Mouse (Mus musculus) spleen, embryonic (tissue): ENCODE results near the gene Dvl3.

Experiments
- CTCF ChIA-PET: fragments of 350-600 bp; sonication (Branson Sonifier 250); formaldehyde crosslinking; loops from one replicate; lab custom pipeline; 2022; lab: Charles Lee

The Dvl3 gene

GRCm38 (mm10) chr16:20496671-20497600 lies 19.8 kb upstream of the Dvl3 start:
- CTCF ChIA-PET, result interaction anchor here (0.6 to 1.3 kb wide), 2 partner anchors 266 to 269 kb away, joined by 3 read pairs; no protein-coding TSS in a partner anchor

DNA sequence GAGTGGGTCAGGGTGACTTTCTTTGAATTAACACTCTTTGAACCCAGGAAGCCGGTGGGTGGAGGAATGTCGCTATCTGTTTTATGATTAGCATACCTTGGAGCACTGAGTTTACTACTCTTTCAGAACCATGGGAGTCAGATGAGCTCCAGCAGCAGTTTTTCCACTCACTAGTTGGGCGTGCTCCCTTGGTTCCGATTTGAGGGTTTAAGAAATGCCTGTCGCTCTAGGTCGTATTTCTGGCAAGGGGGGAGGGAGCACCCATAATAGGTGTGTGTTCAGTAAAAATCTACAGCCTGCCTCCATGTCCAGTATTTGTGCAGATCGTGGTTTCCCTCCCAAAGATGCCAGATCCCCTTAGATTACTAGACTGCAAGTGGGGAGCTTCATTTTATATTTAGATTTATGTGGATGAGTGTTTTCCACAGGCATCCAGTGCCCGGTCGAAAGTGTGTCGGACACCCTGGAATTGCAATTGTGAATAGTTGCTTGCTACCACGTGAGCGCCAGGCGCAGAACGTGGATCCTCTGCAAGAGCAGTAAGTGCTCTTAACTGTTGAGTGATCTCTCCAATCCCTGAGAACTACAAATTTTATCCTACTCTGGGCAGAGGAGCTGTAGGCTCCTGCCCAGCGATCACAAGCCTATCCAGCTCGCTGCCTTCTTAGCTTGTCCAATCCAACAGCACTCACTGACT lies 18.7 kb upstream of the Dvl3 start:
- CTCF ChIA-PET, result interaction anchor here (0.6 to 1.3 kb wide), 2 partner anchors 19 to 267 kb away, joined by 3 read pairs; partner anchors contain the start of gene Dvl3

- CTCF ChIA-PET, result no interaction called here
Measured at GRCm38 (mm10) chr16:20498677-20499475, 17.9 kb upstream of the Dvl3 start, which contains the start of gene Eif2b5. Eif2b5 (plus strand) TSS chr16:20498817.

DNA sequence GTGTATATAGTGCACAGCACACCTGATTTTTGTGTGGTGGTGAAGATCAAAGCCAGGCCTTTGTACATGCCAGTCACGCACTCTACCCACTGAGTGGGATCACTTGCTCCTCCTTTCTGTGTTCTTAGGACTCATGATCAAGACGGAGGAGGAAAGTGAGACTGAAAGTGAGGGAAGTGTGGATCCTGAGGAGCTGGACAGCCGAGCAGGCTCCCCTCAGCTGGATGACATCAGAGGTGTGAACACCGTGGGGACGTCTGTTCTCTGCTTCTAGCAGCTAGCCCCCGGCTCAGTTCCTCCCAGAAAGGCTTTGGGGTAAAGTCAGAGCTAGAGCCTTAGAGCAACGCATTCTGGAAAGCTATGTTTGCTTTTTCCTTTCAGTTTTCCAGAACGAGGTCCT lies 10.8 kb upstream of the Dvl3 start:
- CTCF ChIA-PET, result interaction anchor here (0.6 to 0.7 kb wide), 2 partner anchors 106 to 154 kb away, joined by 3 to 4 read pairs; no protein-coding TSS in a partner anchor

DNA sequence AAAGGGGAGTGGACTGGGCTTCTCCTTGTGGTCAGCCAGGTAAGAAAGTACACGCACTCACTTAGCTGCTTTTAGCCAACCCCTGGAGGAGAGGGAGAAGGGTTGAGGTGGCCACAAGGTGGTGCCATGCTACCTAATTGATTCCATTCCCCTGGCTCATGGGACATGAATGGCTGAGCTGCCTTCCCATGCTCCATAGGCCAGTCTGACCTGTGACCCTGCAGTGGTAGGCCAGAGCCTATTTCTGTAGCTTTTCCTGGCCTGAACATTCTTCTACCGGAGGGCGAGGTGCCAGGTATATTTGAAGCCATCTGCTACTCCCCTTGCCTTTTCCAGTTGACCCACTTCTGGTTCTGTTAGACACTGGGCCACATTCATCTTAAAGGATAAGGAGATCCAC lies 7.4 kb upstream of the Dvl3 start:
- CTCF ChIA-PET, result no interaction called here

- CTCF ChIA-PET, result no interaction called here
Measured at GRCm38 (mm10) chr16:20511277-20511847, 5.4 kb upstream of the Dvl3 start.

GRCm38 (mm10) chr16:20516032-20516431 lies 750 bp upstream of the Dvl3 start:
- CTCF ChIA-PET, result no interaction called here

DNA sequence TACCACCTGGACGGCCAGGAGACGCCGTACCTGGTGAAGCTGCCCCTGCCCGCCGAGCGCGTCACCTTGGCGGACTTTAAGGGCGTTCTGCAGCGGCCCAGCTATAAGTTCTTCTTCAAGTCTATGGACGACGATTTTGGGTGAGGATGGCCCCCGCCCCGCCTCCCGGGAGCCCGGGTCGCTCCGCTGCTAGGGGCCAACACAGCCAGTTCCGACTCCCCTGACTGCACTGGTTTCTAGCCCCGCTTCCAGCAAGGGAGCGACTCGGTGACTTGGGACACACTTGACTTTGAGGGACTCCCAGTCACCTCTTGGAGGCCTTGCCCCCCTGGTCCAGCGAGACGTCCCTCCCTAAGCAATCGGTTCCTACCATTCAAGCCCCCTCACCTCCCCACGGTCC lies 434 bp downstream of the Dvl3 start:
- CTCF ChIA-PET, result interaction anchor here (0.6 to 0.7 kb wide), 2 partner anchors 19 to 93 kb away, joined by 3 to 11 read pairs; no protein-coding TSS in a partner anchor

GRCm38 (mm10) chr16:20517701-20518374 lies 1.1 kb downstream of the Dvl3 start:
- CTCF ChIA-PET, result interaction anchor here (0.6 to 0.7 kb wide), 2 partner anchors 93 to 867 kb away, joined by 3 to 11 read pairs; no protein-coding TSS in a partner anchor

- CTCF ChIA-PET, result no interaction called here
Measured at GRCm38 (mm10) chr16:20523886-20524285, 7.1 kb downstream of the Dvl3 start.

GRCm38 (mm10) chr16:20528779-20529178 lies 12.0 kb downstream of the Dvl3 start:
- CTCF ChIA-PET, result no interaction called here

GRCm38 (mm10) chr16:20529375-20529774 lies 12.6 kb downstream of the Dvl3 start:
- CTCF ChIA-PET, result interaction anchor here (0.7 kb wide), 1 partner anchor 1348 kb away, joined by 5 read pairs; no protein-coding TSS in a partner anchor

GRCm38 (mm10) chr16:20530941-20531340 lies 14.2 kb downstream of the Dvl3 start:
- CTCF ChIA-PET, result no interaction called here

DNA sequence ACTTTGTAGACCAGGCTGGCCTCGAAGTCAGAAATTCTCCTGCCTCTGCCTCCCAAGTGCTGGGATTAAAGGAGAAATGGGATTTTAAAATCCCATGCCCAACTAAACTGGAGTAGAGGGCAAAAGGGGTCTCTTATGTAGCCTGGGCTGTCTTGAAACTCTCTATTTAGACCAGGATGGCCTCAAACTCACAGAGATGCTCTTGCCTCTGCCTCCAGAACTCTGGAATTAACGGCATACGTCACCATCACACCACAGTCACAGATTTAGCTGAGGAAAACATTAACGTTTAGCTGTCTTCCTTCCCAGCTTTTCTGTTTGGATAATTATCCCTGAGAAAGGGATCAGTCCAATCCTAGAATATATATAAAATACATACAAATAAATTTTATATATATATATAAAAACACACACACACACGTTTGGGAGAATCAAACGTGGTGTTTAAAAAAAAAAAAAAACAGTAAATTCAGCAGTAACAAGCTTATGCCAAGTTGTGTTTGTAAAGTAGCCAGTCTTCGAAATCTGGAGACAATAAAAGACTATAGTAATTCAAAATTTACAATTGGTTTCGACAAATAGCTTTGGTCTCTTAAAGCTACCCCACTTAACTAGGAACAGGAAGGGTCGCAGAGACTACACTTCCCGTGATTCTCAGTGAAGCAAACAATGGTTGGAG lies 18.0 kb downstream of the Dvl3 start:
- CTCF ChIA-PET, result interaction anchor here (1.2 kb wide), 1 partner anchor 13 kb away, joined by 9 read pairs; no protein-coding TSS in a partner anchor

- CTCF ChIA-PET, result interaction anchor here (1.2 kb wide), 1 partner anchor 12 kb away, joined by 9 read pairs; no protein-coding TSS in a partner anchor
Measured at GRCm38 (mm10) chr16:20535296-20536080, 18.7 kb downstream of the Dvl3 start, which contains the start of gene Ap2m1. Ap2m1 (plus strand) TSS chr16:20535478.

DNA sequence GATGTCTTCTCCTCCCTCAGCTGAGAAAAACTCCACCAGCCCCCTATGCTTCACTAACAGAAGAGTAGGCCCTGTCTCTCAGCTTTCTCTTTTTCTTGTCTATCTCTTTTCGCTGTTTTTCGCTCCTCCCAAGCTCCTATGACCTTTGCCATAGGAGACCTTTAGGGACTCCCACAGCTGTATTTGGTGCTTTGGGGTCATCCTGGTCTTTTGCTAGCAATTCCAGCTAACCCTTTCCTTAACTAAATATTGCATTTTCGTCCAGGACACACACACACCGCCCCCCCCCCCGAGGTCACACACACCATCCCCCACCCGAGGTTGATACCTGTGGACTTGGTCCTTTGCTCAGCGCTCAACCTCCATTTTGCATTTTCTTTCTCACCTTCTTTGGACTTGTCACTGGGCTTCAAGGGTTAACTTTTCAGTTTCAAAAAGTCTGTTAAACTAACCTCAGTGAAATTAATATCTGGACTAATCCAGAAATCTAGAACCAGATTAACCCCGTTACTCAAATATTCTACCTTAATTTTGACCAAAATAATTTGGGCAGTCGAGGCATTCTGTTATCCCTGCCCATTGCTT lies 19.4 kb downstream of the Dvl3 start:
- CTCF ChIA-PET, result no interaction called here

GRCm38 (mm10) chr16:20537071-20537471 lies 20.3 kb downstream of the Dvl3 start:
- CTCF ChIA-PET, result no interaction called here

- CTCF ChIA-PET, result no interaction called here
Measured at GRCm38 (mm10) chr16:20537601-20538320, 21.0 kb downstream of the Dvl3 start.
